Mouse (Mus musculus): ENCODE measurements around the gene Man2a2. TPM values are rescaled to one million over a fixed set of nuclear protein-coding genes. Genes with fewer than 3 reads are reported as not detected.

The Man2a2 gene
- total and polyA plus RNA-seq, 3 experiments: 12.5 to 46.3 (median 44.3) TPM

- H3K4me1 ChIP-seq (ENCODE audit: control insufficient read depth in 1 of 2, insufficient read depth in 2 of 2): peaks cover 10 to 47% of the 10 kb centered on the region in 2 experiments
- no peaks in the 10 kb centered on the region for H3K27me3 ChIP-seq (replicated peaks)
- H3K27ac ChIP-seq (ENCODE audit: insufficient read depth, low read depth): no peak overlapping the region
- no peak overlapping the region for H3K9ac ChIP-seq (ENCODE audit: insufficient read depth, low read depth)
- no peak overlapping the region for H3K4me2 ChIP-seq (ENCODE audit: insufficient read depth, low read depth, poor library complexity, severe bottlenecking)
- DNase-seq (ENCODE audit: extremely low read depth): no peak
- no peaks in the 10 kb centered on the region for H3K79me2 ChIP-seq (replicated peaks; ENCODE audit: control insufficient read depth, extremely low read depth, insufficient read depth, poor library complexity, severe bottlenecking)
- peaks cover 5% of the 10 kb centered on the region for H3K9me3 ChIP-seq (replicated peaks; ENCODE audit: low read length)
- TF ChIP-seq ZKSCAN1 (IDR thresholded peaks at IDR 0.05; ENCODE audit: borderline replicate concordance, low read depth, low read length) (no peak), HCFC1 (IDR thresholded peaks at IDR 0.05; ENCODE audit: low read depth, low read length) (no peak), SMC3 (IDR thresholded peaks at IDR 0.05; ENCODE audit: low read depth, low read length) (no peak), RAD21 (IDR thresholded peaks at IDR 0.05; ENCODE audit: low read depth, low read length) (no peak), EP300 (IDR thresholded peaks at IDR 0.05; ENCODE audit: low read length) (no peak), MXI1 (IDR thresholded peaks at IDR 0.05; ENCODE audit: low read depth, low read length) (no peak), TCF12 (IDR thresholded peaks at IDR 0.05; ENCODE audit: low read depth, low read length) (no peak), NRF1 (IDR thresholded peaks at IDR 0.05; ENCODE audit: low read depth, low read length) (no peak), MAX (IDR thresholded peaks at IDR 0.05; ENCODE audit: low read length) (no peak), BHLHE40 (IDR thresholded peaks at IDR 0.05; ENCODE audit: low read depth, low read length) (no peak), CHD2 (IDR thresholded peaks at IDR 0.05; ENCODE audit: low read length) (no peak), POLR2AphosphoS2 (IDR thresholded peaks at IDR 0.05; ENCODE audit: low read depth, low read length) (no peak)
- dilution Hi-C loops (cut with MboI; ENCODE audit: extremely low pct_ligation_motif_present, extremely low pct_unique_long_range_greater_than_20kb, low sequenced_read_pairs) (no loop called here), in situ Hi-C loops (cut with MboI; ENCODE audit: low pct_ligation_motif_present, low pct_unique_long_range_greater_than_20kb, low sequenced_read_pairs) (no loop called here)
- no peak overlapping the region for H3K4me3 ChIP-seq (replicated peaks in 1 of 3; ENCODE audit: low read depth in 2 of 3, low read length in 2 of 3, poor library complexity in 1 of 3)
- H3K36me3 ChIP-seq (replicated peaks in 1 of 2; ENCODE audit: control insufficient read depth in 1 of 2, insufficient read depth in 1 of 2, low read length in 1 of 2): no peaks in the 10 kb centered on the region
Measured at GRCm38 (mm10) chr7:80420586-80420985, 49.4 kb upstream of the Man2a2 start.

GRCm38 (mm10) chr7:80419278-80419677 is 48.1 kb upstream of the Man2a2 start:
- peaks cover 10 to 49% of the 10 kb centered on the region in 2 experiments for H3K4me1 ChIP-seq (ENCODE audit: control insufficient read depth in 1 of 2, insufficient read depth in 2 of 2)
- no peaks in the 10 kb centered on the region for H3K79me2 ChIP-seq (replicated peaks; ENCODE audit: control insufficient read depth, extremely low read depth, insufficient read depth, poor library complexity, severe bottlenecking)
- in situ Hi-C loops (cut with MboI; ENCODE audit: low pct_ligation_motif_present, low pct_unique_long_range_greater_than_20kb, low sequenced_read_pairs): no loop called here
- H3K27me3 ChIP-seq (replicated peaks): no peaks in the 10 kb centered on the region
- no peaks in the 10 kb centered on the region for H3K9me3 ChIP-seq (replicated peaks; ENCODE audit: low read length)
- no peak overlapping the region for H3K27ac ChIP-seq (ENCODE audit: insufficient read depth, low read depth)
- dilution Hi-C loops (cut with MboI; ENCODE audit: extremely low pct_ligation_motif_present, extremely low pct_unique_long_range_greater_than_20kb, low sequenced_read_pairs): no loop called here
- no peak overlapping the region for H3K4me2 ChIP-seq (ENCODE audit: insufficient read depth, low read depth, poor library complexity, severe bottlenecking)
- H3K9ac ChIP-seq (ENCODE audit: insufficient read depth, low read depth): no peak overlapping the region
- no peaks in the 10 kb centered on the region for H3K36me3 ChIP-seq (replicated peaks in 1 of 2; ENCODE audit: control insufficient read depth in 1 of 2, insufficient read depth in 1 of 2, low read length in 1 of 2)
- DNase-seq (ENCODE audit: extremely low read depth): no peak
- TF ChIP-seq MAX (IDR thresholded peaks at IDR 0.05; ENCODE audit: low read length) (no peak), CHD1 (IDR thresholded peaks at IDR 0.05; ENCODE audit: low read depth, low read length) (no peak), RCOR1 (conservative IDR thresholded peaks at IDR 0.05; ENCODE audit: low read depth, low read length) (no peak), JUN (IDR thresholded peaks at IDR 0.05; ENCODE audit: insufficient read depth, low read depth, low read length) (no peak), IRF4 (IDR thresholded peaks at IDR 0.05; ENCODE audit: low read depth, low read length) (no peak), TCF12 (IDR thresholded peaks at IDR 0.05; ENCODE audit: low read depth, low read length) (no peak), KAT2A (IDR thresholded peaks at IDR 0.05; ENCODE audit: insufficient replicate concordance, low read length) (no peak), JUND (conservative IDR thresholded peaks at IDR 0.05; ENCODE audit: low read depth, low read length) (no peak), NRF1 (IDR thresholded peaks at IDR 0.05; ENCODE audit: low read depth, low read length) (no peak), MAZ (IDR thresholded peaks at IDR 0.05; ENCODE audit: low read depth, low read length) (no peak), SMC3 (IDR thresholded peaks at IDR 0.05; ENCODE audit: low read depth, low read length) (no peak), BHLHE40 (IDR thresholded peaks at IDR 0.05; ENCODE audit: low read depth, low read length) (no peak), E2F4 (IDR thresholded peaks at IDR 0.05; ENCODE audit: insufficient replicate concordance, low read depth, low read length) (no peak), ZNF384 (IDR thresholded peaks at IDR 0.05; ENCODE audit: low read depth, low read length) (no peak), PAX5 (IDR thresholded peaks at IDR 0.05; ENCODE audit: low read length) (no peak), GABPA (IDR thresholded peaks at IDR 0.05; ENCODE audit: insufficient replicate concordance, low read depth, low read length) (no peak)
- H3K4me3 ChIP-seq (replicated peaks in 1 of 3; ENCODE audit: low read depth in 2 of 3, low read length in 2 of 3, poor library complexity in 1 of 3): no peak overlapping the region
